Mouse (Mus musculus): ENCODE results near the gene Speer2.

Speer2 gene

GRCm38 (mm10) chr16:69863644-69864043 is at the start of gene Speer2:
TSS of gene Speer2 (minus strand) at chr16:69863744.
- DNase-seq (ENCODE audit: low spot score): no peak

- no peak for DNase-seq (ENCODE audit: low spot score)
Observed at GRCm38 (mm10) chr16:69904303-69904702, 40.8 kb upstream of the Speer2 start.

GRCm38 (mm10) chr16:69880712-69881111 is 17.2 kb upstream of the Speer2 start:
- no peak for DNase-seq (ENCODE audit: low spot score)

- no peak for DNase-seq (ENCODE audit: low spot score)
Observed at GRCm38 (mm10) chr16:69836628-69837027, 26.9 kb downstream of the Speer2 start.

GRCm38 (mm10) chr16:69813652-69814051 is 49.9 kb downstream of the Speer2 start:
- no peak for DNase-seq (ENCODE audit: low spot score)

Measured in left cerebral cortex, adult 11 months (tissue).